In the genomic region with DNA sequence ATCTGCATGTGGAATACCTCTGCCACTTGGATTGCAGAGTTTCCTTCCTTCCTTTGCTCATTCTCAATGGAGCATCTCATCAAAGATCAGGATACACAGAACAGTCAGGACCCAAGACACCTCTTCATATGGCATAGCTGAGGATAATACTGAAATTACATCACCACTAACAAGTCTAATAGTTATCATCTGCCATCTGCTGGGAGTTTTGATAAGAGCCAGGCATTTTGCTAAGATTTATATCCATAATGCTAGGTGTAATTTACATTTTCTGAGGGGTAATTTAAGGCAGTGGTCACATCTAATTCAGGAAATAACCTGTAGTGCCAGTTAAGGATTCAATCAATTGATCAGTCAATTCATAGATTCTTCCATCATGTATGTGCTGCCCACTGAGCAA, we compare ENCODE assay signal across 18 mouse cellular contexts.
"Had no signal": no experiment of that assay in that cellular context is flagged by ENCODE, and none has a peak within 500 bp of the region (broad histone marks: within the 10 kb centered on the region; RNA-seq: fewer than 3 reads in every experiment).

No protein-coding gene starts in this region.

- ATAC-seq: inflammation-experienced regulatory T-cells, adult 6 months had no signal

- H3K4me3 ChIP-seq: kidney, embryonic 15.5 days; limb, embryonic 13.5 days; midbrain, embryonic 10.5 days; myocyte; neural tube, embryonic 15.5 days had no signal

- H3K36me3 ChIP-seq: kidney, embryonic 15.5 days; limb, embryonic 13.5 days; midbrain, embryonic 10.5 days; neural tube, embryonic 15.5 days had no signal

- H3K27me3 ChIP-seq: kidney, embryonic 15.5 days; neural tube, embryonic 15.5 days had no signal

- H3K4me1 ChIP-seq: kidney, embryonic 15.5 days; midbrain, embryonic 10.5 days; neural tube, embryonic 15.5 days had no signal

- H3K9me3 ChIP-seq: kidney, embryonic 15.5 days; limb, embryonic 13.5 days; midbrain, embryonic 10.5 days; neural tube, embryonic 15.5 days had no signal

- H3K9ac ChIP-seq: kidney, embryonic 15.5 days; limb, embryonic 13.5 days; liver, embryonic 14.5 days; neural tube, embryonic 15.5 days had no signal

- H3K4me2 ChIP-seq: kidney, embryonic 15.5 days; limb, embryonic 13.5 days; neural tube, embryonic 15.5 days had no signal

- H3K27ac ChIP-seq: kidney, embryonic 15.5 days; limb, embryonic 13.5 days; liver, embryonic 14.5 days; midbrain, embryonic 10.5 days; neural tube, embryonic 15.5 days had no signal

- DNase-seq: kidney, adult 18-20 months; kidney, postnatal 14 days; layer of hippocampus, adult 9-11 months; layer of hippocampus, postnatal 36 days; left cerebral cortex, postnatal 4 days; lung, adult 2 months; lung, postnatal 10 days; lung, postnatal 4 days; spleen, adult 18-20 months; thymus, adult 2 months; thymus, postnatal 25 days had no signal
